Mouse (Mus musculus) forebrain, embryonic 11.5 days (tissue): Measurements from ENCODE around the gene Qtrt2. TPM values are rescaled to one million over a fixed set of nuclear protein-coding genes. Genes with fewer than 3 reads are reported as not detected.

Source experiments
- ATAC-seq: fragments of 200-750 bp; cut with Nextera tagmentation; replicated peaks from 2 replicates; pipeline ENCODE4 v1.8.0; 2017; ENCODE audit warnings: moderate TSS enrichment; ENCODE audit not compliant: low FRiP score
- DNase-seq: peaks from one replicate; pipeline ENCODE4 v3.0.0-alpha.2; 2017; ENCODE audit warnings: low spot score
- H3K27ac ChIP-seq: fragments of 300-500 bp; sonication (generic); 2 replicates; pipeline ENCODE4 v1.5.1; 2014; ENCODE audit warnings: low read depth, low read length
- H3K27me3 ChIP-seq: fragments of 300-500 bp; sonication (generic); 2 replicates; pipeline ENCODE4 v1.6.1; 2014; ENCODE audit warnings: mild to moderate bottlenecking, low read length, mixed read lengths; ENCODE audit not compliant: control insufficient read depth, insufficient read depth
- H3K36me3 ChIP-seq: fragments of 300-500 bp; sonication (generic); 2 replicates; pipeline ENCODE4 v1.6.1; 2014; ENCODE audit warnings: mild to moderate bottlenecking, low read length, moderate library complexity, mixed read lengths; ENCODE audit not compliant: control insufficient read depth, insufficient read depth
- H3K4me1 ChIP-seq: fragments of 300-500 bp; sonication (generic); replicated peaks from 2 replicates; pipeline ENCODE4 v1.6.1; 2014; ENCODE audit warnings: low read length, mixed read lengths; ENCODE audit not compliant: control insufficient read depth, insufficient read depth
- H3K4me2 ChIP-seq: fragments of 300-500 bp; sonication (generic); 2 replicates; pipeline ENCODE4 v1.6.1; 2014; ENCODE audit warnings: low read depth, mild to moderate bottlenecking, low read length, moderate library complexity, mixed read lengths; ENCODE audit not compliant: severe bottlenecking
- H3K4me3 ChIP-seq: fragments of 300-500 bp; sonication (generic); 2 replicates; pipeline ENCODE4 v1.5.1; 2014; ENCODE audit warnings: low read depth, low read length
- H3K9ac ChIP-seq: fragments of 300-500 bp; sonication (generic); 2 replicates; pipeline ENCODE4 v1.6.1; 2014; ENCODE audit warnings: low read length
- H3K9me3 ChIP-seq: fragments of 300-500 bp; sonication (generic); 2 replicates; pipeline ENCODE4 v1.6.1; 2016; ENCODE audit warnings: low read length, mixed read lengths; ENCODE audit not compliant: control insufficient read depth
- WGBS: fragments of 180-500 bp; shearing (Covaris S2); extraction: QIAGEN DNeasy Blood & Tissue Kit; methylation state at CpG from one replicate; pipeline ENCODE4 v1.1.7; 2014; 5-methylcytosine and 5-hydroxymethylcytosine counted together
- polyA plus RNA-seq: library from polyadenylated mRNA; unstranded; fragments of >200 nt; fragmentation: Nextera tagmentation; extraction: Ambion mirVana; gene quantifications from 2 replicates; pipeline ENCODE4 v1.2.1, GENCODE M21; 2014

The Qtrt2 gene
- polyA plus RNA-seq, 1 experiment from 2014 or later = 47.4 TPM

DNA sequence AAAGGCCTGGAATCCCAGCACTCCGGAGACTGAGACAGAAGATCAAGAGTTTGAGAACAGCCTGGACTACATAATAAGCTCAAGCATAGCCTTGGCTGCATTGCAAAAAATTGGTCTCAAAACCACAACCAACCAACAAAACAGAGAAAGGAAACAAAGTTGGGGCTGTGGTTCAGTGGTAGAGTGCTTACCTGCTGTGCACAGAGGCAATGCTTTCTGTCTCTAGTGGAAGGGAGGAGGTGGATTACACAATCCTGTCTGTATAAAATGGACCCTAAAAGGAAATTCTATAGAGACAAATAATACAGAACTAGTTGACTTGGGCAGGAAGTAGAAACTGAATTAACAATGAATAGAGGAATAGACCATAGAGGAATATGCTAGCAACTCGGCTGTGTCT, 94.7 kb downstream of the Qtrt2 start:
- Histone ChIP-seq H3K4me2 (no peak overlapping the region), H3K27me3 (no peaks in the 10 kb centered on the region), H3K9me3 (no peaks in the 10 kb centered on the region), H3K4me3 (no peak overlapping the region), H3K9ac (no peak overlapping the region), H3K4me1 (0 out of 2 replicates have a peak, but pooled peaks cover 2% of the 10 kb centered on the region), H3K27ac (no peak overlapping the region), H3K36me3 (no peaks in the 10 kb centered on the region)
- 92% methylated on average over 2 of the region's 2 CpGs for WGBS
- no peak for DNase-seq
- ATAC-seq = no peak

DNA sequence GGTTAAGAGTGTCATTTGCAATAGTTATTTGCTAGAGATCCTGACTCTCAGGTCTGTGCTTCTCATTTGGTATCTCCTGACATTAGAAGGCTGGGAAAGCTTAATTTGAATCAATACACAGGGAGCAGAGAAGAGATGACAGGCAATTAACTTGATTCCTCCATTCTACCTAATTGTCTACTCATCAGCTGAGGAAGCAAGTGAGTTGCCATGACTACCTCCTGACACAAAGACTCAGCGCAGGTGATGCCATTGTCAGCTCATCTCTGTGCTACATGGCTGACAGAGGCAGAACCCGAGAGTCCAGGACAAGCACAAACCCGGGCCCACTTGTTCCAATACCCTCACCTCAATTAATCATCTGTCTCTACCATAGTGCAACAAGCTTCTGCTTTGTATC, 99.1 kb downstream of the Qtrt2 start:
- Histone ChIP-seq H3K9ac (no peak overlapping the region), H3K4me2 (no peak overlapping the region), H3K4me3 (no peak overlapping the region), H3K27ac (no peak overlapping the region), H3K27me3 (no peaks in the 10 kb centered on the region), H3K4me1 (0 out of 2 replicates have a peak, but pooled peaks cover 2% of the 10 kb centered on the region), H3K36me3 (no peaks in the 10 kb centered on the region), H3K9me3 (no peaks in the 10 kb centered on the region)
- ATAC-seq = no peak
- DNase-seq = no peak
- 66% methylated on average over 3 of the region's 3 CpGs for WGBS

DNA sequence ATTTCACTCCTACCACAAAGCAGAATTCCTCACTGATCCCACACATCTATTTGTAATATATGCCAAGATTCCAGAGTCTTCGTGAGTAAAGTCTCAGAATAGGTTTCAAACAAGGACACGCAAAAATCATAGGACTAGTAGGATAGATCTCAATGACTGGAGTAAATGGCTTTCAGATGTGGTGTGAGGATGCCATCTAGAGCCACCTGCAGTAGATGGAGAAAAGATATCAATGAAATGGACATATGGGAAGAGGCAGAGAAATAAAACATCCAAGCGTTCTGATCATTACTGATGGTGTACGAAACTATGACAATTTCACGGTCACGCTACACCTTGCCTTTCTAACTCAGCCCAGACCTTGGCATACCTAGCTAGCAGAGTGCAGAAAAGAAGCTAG, 108.2 kb downstream of the Qtrt2 start:
- no peak for DNase-seq
- H3K4me1 ChIP-seq = no peaks in the 10 kb centered on the region
- H3K4me2 ChIP-seq = no peak overlapping the region
- no peak overlapping the region for H3K9ac ChIP-seq
- H3K9me3 ChIP-seq = no peaks in the 10 kb centered on the region
- no peaks in the 10 kb centered on the region for H3K36me3 ChIP-seq
- ATAC-seq = no peak
- H3K4me3 ChIP-seq = no peak overlapping the region
- no peaks in the 10 kb centered on the region for H3K27me3 ChIP-seq
- WGBS = 92% methylated on average over 6 of the region's 6 CpGs
- no peak overlapping the region for H3K27ac ChIP-seq

DNA sequence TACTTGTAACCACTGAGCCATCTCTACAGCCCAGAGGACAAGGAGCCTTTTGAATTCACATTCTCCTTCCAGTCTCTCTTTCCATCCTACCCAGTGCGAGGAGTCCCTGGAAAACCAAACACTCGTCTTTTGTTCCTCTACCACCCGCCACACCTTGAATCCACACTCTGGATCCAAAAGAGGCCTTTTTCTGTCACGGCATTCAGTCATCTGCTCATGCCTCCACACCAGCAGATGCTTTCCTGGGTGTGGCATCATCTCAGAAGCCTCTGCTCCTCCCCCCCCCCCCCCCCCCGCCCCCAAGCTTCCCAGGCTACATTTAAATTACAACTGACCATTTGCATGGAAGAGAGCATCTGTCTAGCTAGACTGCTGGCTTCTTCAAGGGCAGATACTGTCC, 110.3 kb downstream of the Qtrt2 start:
- no peak overlapping the region for H3K9ac ChIP-seq
- no peak overlapping the region for H3K4me3 ChIP-seq
- H3K4me1 ChIP-seq = no peaks in the 10 kb centered on the region
- H3K4me2 ChIP-seq = no peak overlapping the region
- no peaks in the 10 kb centered on the region for H3K27me3 ChIP-seq
- DNase-seq (no peak), ATAC-seq (no peak)
- H3K36me3 ChIP-seq = no peaks in the 10 kb centered on the region
- no peak overlapping the region for H3K27ac ChIP-seq
- 89% methylated on average over 4 of the region's 5 CpGs for WGBS
- no peaks in the 10 kb centered on the region for H3K9me3 ChIP-seq

DNA sequence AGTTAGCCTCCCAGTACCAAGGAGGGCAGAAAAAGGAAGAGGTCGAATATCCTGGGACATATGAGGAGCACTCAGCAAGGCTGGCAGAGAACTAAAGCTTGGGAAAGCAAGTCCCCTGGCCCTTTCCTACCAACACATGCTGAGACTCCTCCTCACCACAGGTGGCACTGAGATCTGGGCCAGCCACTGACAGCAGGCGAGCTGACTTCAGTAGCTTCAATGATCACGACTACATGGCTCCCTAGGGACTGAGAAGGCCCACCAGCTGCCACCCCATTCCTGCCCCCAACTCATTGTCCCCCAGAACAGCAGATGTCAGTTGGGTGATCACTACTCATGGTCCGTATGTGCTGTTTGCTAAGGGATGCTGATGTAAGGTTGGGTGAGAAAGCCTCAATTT, 112.0 kb downstream of the Qtrt2 start:
- Histone ChIP-seq H3K9me3 (no peaks in the 10 kb centered on the region), H3K27ac (no peak overlapping the region), H3K4me2 (no peak overlapping the region), H3K9ac (no peak overlapping the region), H3K4me3 (no peak overlapping the region), H3K27me3 (no peaks in the 10 kb centered on the region), H3K36me3 (no peaks in the 10 kb centered on the region), H3K4me1 (no peaks in the 10 kb centered on the region)
- 56% methylated on average over 4 of the region's 4 CpGs for WGBS
- ATAC-seq (no peak), DNase-seq (no peak)

Other genes with a start within 250 kb of the Qtrt2 start
- gene Drd3, start 172.8 kb downstream of the Qtrt2 start, polyA plus RNA-seq = 0.11 and 0.19 TPM in 2 replicates
- gene Ccdc191, start 37.0 kb downstream of the Qtrt2 start, polyA plus RNA-seq = 15.9 and 17.8 TPM in 2 replicates
- gene Zdhhc23, start 53.0 kb upstream of the Qtrt2 start, polyA plus RNA-seq = 0.49 and 0.86 TPM in 2 replicates
- gene Gramd1c, start 136.5 kb upstream of the Qtrt2 start, polyA plus RNA-seq = 3.1 and 3.5 TPM in 2 replicates
- gene Atp6v1a, start 212.9 kb upstream of the Qtrt2 start, polyA plus RNA-seq = 61.3 and 65.7 TPM in 2 replicates
- gene Naa50, start 213.0 kb upstream of the Qtrt2 start, polyA plus RNA-seq = 111 and 116 TPM in 2 replicates
- 5.5 and 5.8 TPM in 2 replicates for gene Usf3, start 246.4 kb upstream of the Qtrt2 start, polyA plus RNA-seq